Mouse (Mus musculus) embryonic facial prominence, embryonic 15.5 days (tissue): ENCODE measurements around the gene Ntn4. TPM values are rescaled to one million over a fixed set of nuclear protein-coding genes. Genes with fewer than 3 reads are reported as not detected.
A peak's percentile ranks its signal among the peaks of the same experiment; 100 is the strongest.

Source experiments
- ATAC-seq: fragments of 200-750 bp; cut with Nextera tagmentation; 2 replicates; pipeline ENCODE4 v1.8.0; 2017; ENCODE audit warnings: low read depth, moderate TSS enrichment; ENCODE audit not compliant: insufficient number of reproducible peaks, low FRiP score, low TSS enrichment
- H3K27ac ChIP-seq: fragments of 300-500 bp; sonication (generic); replicated peaks from 2 replicates; pipeline ENCODE4 v1.5.1; 2015; ENCODE audit warnings: mild to moderate bottlenecking, inconsistent platforms
- H3K27me3 ChIP-seq: fragments of 300-500 bp; sonication (generic); 2 replicates; pipeline ENCODE4 v1.6.1; 2015; ENCODE audit warnings: inconsistent platforms
- H3K36me3 ChIP-seq: fragments of 300-500 bp; sonication (generic); 2 replicates; pipeline ENCODE4 v1.6.1; 2015; ENCODE audit warnings: mild to moderate bottlenecking, inconsistent platforms
- H3K4me1 ChIP-seq: fragments of 300-500 bp; sonication (generic); 2 replicates; pipeline ENCODE4 v1.6.1; 2015; ENCODE audit warnings: inconsistent platforms
- H3K4me2 ChIP-seq: fragments of 300-500 bp; sonication (generic); replicated peaks from 2 replicates; pipeline ENCODE4 v1.6.1; 2015; ENCODE audit warnings: mild to moderate bottlenecking, inconsistent platforms
- H3K4me3 ChIP-seq: fragments of 300-500 bp; sonication (generic); replicated peaks from 2 replicates; pipeline ENCODE4 v1.5.1; 2015; ENCODE audit warnings: mild to moderate bottlenecking, inconsistent platforms
- H3K9ac ChIP-seq: fragments of 300-500 bp; sonication (generic); 2 replicates; pipeline ENCODE4 v1.6.1; 2015; ENCODE audit warnings: inconsistent platforms
- H3K9me3 ChIP-seq: fragments of 300-500 bp; sonication (generic); replicated peaks from 2 replicates; pipeline ENCODE4 v1.6.1; 2016; ENCODE audit warnings: inconsistent platforms
- WGBS: fragments of 180-500 bp; shearing (Covaris S2); methylation state at CpG from one replicate; pipeline ENCODE4 v1.1.7; 2015; 5-methylcytosine and 5-hydroxymethylcytosine counted together
- polyA plus RNA-seq: library from polyadenylated mRNA; unstranded; fragments of >200 nt; fragmentation: Nextera tagmentation; extraction: Ambion mirVana; gene quantifications from 2 replicates; pipeline ENCODE4 v1.2.1, GENCODE M21; 2015

Gene Ntn4
- polyA plus RNA-seq, 1 experiment from 2014 or later, result 1.1 TPM

DNA sequence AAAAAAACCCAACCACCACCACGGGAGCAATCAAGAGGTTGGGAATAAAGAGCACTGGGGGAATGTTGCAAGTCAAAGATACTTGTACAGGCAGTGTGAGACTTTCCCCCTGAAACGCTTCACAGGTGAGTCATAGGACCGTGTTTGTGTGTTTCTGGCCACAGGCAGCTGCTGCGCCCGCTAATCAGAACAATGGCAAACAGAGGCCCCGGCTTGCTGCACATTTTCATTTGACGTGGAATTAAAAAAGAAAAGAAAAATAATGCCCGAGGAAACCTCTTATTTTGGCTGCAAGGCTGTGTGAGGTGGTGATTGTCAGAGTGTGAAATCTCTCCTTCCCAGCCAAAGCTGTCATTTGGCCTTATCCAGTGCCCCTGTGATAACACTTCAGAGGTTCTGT lies 2.4 kb downstream of the Ntn4 start:
- Histone ChIP-seq H3K9ac (no peak overlapping the region), H3K4me3 (no peak overlapping the region), H3K27me3 (peaks cover 11% of the 10 kb centered on the region), H3K36me3 (no peaks in the 10 kb centered on the region), H3K4me2 (peak overlapping the region; percentile 99; the same call in 1 of the 2 replicates), H3K27ac (no peak overlapping the region), H3K9me3 (no peaks in the 10 kb centered on the region), H3K4me1 (peaks cover 20% of the 10 kb centered on the region)
- WGBS, result 43% methylated on average over 8 of the region's 8 CpGs
- ATAC-seq, result no peak

GRCm38 (mm10) chr10:93644451-93644941 lies 4.0 kb downstream of the Ntn4 start:
- Histone ChIP-seq H3K9ac (no peak overlapping the region), H3K4me3 (no peak overlapping the region), H3K4me2 (no peak overlapping the region), H3K9me3 (no peaks in the 10 kb centered on the region), H3K36me3 (no peaks in the 10 kb centered on the region), H3K27me3 (peaks cover 11% of the 10 kb centered on the region), H3K4me1 (peaks cover 20% of the 10 kb centered on the region), H3K27ac (no peak overlapping the region; the same call in 1 of the 2 replicates)
- 78% methylated on average over 12 of the region's 12 CpGs for WGBS
- ATAC-seq, result no peak

GRCm38 (mm10) chr10:93647655-93648561 lies 7.4 kb downstream of the Ntn4 start:
- no peaks in the 10 kb centered on the region for H3K36me3 ChIP-seq
- H3K27me3 ChIP-seq, result peaks cover 2% of the 10 kb centered on the region
- H3K9ac ChIP-seq, result no peak overlapping the region
- H3K4me1 ChIP-seq, result no peaks in the 10 kb centered on the region
- no peak overlapping the region for H3K4me2 ChIP-seq
- H3K27ac ChIP-seq, result no peak overlapping the region
- 85% methylated on average over 10 of the region's 10 CpGs for WGBS
- no peak for ATAC-seq
- H3K4me3 ChIP-seq, result no peak overlapping the region
- no peaks in the 10 kb centered on the region for H3K9me3 ChIP-seq

- no peak overlapping the region for H3K4me3 ChIP-seq
- 78% methylated on average over 8 of the region's 8 CpGs for WGBS
- no peaks in the 10 kb centered on the region for H3K36me3 ChIP-seq
- H3K9ac ChIP-seq, result no peak overlapping the region
- H3K27me3 ChIP-seq, result no peaks in the 10 kb centered on the region
- no peaks in the 10 kb centered on the region for H3K9me3 ChIP-seq
- H3K4me2 ChIP-seq, result no peak overlapping the region
- no peak for ATAC-seq
- H3K4me1 ChIP-seq, result no peaks in the 10 kb centered on the region
- H3K27ac ChIP-seq, result no peak overlapping the region
These were observed 8.2 kb downstream of the Ntn4 start for GRCm38 (mm10) chr10:93648598-93649102.

DNA sequence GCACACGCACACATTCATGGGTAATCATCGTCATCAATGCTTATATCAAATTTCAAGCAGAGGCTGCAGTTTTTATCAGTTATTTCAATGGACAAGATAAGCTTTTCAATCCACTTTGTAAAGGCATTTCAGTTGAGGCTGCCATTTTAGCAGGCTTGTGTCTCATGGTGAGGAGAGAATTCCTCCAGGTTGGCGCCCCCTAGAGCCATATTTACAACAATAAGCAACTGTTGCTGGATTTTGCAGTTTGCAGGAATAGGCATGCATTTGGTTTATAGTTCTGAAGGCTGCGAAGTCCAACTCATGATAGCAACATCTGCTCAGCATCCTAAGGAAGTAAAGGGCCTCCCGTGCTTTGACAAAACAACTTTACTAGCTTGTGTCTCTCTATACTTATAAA lies 8.6 kb downstream of the Ntn4 start:
- H3K36me3 ChIP-seq, result no peaks in the 10 kb centered on the region
- H3K27ac ChIP-seq, result no peak overlapping the region
- ATAC-seq, result no peak
- 74% methylated on average over 5 of the region's 5 CpGs for WGBS
- no peaks in the 10 kb centered on the region for H3K9me3 ChIP-seq
- H3K4me2 ChIP-seq, result no peak overlapping the region
- no peak overlapping the region for H3K9ac ChIP-seq
- no peak overlapping the region for H3K4me3 ChIP-seq
- no peaks in the 10 kb centered on the region for H3K4me1 ChIP-seq
- H3K27me3 ChIP-seq, result no peaks in the 10 kb centered on the region

DNA sequence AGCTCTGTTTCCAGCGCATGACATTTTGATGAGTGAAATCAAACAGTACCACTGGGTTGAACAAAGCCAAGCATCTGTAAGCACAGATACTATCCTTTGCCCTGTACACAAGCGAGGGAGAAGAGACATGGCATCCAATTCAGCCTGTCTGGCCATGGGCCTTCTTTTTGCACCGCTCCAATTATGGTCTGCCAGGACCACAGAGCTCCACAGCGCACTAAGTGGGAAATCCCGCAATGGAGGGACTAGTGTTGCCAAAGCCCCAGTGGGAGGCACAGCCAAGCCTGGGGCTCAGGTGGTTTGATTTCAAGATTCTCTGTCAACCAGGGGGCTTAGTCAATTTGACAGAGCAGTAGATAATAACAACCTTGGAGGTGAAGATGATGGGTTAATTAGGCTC lies 9.1 kb downstream of the Ntn4 start:
- H3K27ac ChIP-seq, result no peak overlapping the region
- no peaks in the 10 kb centered on the region for H3K9me3 ChIP-seq
- 92% methylated on average over 5 of the region's 5 CpGs for WGBS
- H3K9ac ChIP-seq, result no peak overlapping the region
- no peak for ATAC-seq
- H3K36me3 ChIP-seq, result no peaks in the 10 kb centered on the region
- no peak overlapping the region for H3K4me2 ChIP-seq
- H3K27me3 ChIP-seq, result no peaks in the 10 kb centered on the region
- H3K4me1 ChIP-seq, result no peaks in the 10 kb centered on the region
- H3K4me3 ChIP-seq, result no peak overlapping the region

DNA sequence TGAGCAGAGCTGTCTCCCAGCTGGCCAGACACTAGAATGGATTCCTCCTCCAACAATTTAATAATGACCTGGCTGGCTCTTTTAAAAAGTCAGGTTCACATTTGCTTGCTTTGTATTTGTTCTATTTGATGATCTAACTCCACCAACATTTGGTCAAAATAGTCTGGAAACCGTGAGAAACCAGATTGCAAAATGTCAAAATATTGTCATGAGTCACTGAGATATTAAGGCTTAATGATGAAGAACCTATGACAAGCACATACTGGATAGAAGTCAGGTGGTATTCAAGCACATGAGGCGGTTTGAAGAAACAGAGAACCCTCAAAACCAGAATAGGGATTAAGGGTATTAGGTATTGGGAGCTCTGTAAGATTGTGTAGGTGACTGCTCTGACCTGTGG lies 12.8 kb downstream of the Ntn4 start:
- Histone ChIP-seq H3K4me3 (no peak overlapping the region), H3K9ac (no peak overlapping the region), H3K4me1 (no peaks in the 10 kb centered on the region), H3K9me3 (no peaks in the 10 kb centered on the region), H3K27ac (no peak overlapping the region), H3K36me3 (no peaks in the 10 kb centered on the region), H3K4me2 (no peak overlapping the region), H3K27me3 (no peaks in the 10 kb centered on the region)
- 58% methylated on average over 2 of the region's 2 CpGs for WGBS
- no peak for ATAC-seq

DNA sequence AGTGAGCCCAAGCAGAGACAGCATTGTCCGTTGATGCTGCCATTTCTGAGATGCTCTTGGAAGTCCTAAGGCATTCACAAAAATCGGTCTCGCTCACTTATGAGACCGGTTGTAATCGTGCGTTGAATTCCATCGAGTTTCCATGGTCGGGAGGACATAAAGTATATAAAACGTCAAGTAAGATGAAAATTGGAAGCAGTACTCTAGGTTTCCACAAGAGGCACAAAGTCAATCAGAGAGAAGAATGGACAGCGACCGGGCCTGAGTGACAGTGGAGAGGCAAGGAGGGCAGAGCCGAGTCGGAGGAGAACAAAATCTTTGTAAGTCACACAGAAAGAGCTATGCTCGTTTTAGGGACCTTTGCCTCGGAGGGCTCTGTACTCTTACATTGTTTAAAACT lies 14.9 kb downstream of the Ntn4 start:
- H3K9ac ChIP-seq, result no peak overlapping the region

DNA sequence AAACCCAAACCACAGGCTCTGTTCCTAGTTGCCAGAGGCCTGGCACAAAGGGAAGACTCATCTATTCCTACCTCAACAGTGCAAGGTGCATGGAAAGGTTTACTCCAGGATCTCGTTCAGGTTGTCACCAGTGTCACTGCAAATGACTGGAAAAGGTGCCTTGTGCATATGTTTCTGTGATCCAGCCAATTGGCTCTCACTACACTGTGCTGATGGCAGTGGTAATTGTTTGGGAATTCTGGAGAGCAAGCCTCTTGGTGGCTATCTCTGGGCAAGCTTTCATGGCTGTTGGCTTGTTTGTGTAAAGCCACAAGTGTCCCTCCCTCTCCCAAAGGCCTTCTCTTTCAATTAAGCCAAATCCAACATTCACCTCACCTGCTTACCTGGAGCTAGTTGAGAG lies 19.3 kb downstream of the Ntn4 start:
- Histone ChIP-seq H3K9me3 (no peaks in the 10 kb centered on the region), H3K4me2 (no peak overlapping the region), H3K27ac (no peak overlapping the region), H3K4me3 (no peak overlapping the region), H3K27me3 (no peaks in the 10 kb centered on the region), H3K9ac (no peak overlapping the region), H3K4me1 (0 out of 2 replicates have a peak, but pooled peaks cover 4% of the 10 kb centered on the region), H3K36me3 (no peaks in the 10 kb centered on the region)
- 75% methylated on average over 1 of the region's 1 CpGs for WGBS
- ATAC-seq, result no peak

More for the DNA sequence above, 14.9 kb downstream of the Ntn4 start:
- 77% methylated on average over 15 of the region's 15 CpGs for WGBS
- Histone ChIP-seq H3K4me2 (no peak overlapping the region), H3K4me1 (no peaks in the 10 kb centered on the region), H3K9me3 (no peaks in the 10 kb centered on the region), H3K27me3 (no peaks in the 10 kb centered on the region), H3K27ac (no peak overlapping the region), H3K4me3 (no peak overlapping the region), H3K36me3 (no peaks in the 10 kb centered on the region)
- ATAC-seq, result no peak

- H3K9me3 ChIP-seq, result no peaks in the 10 kb centered on the region
- 0 out of 2 replicates have a peak, but pooled peaks cover 4% of the 10 kb centered on the region for H3K4me1 ChIP-seq
- WGBS, result 56% methylated on average over 6 of the region's 6 CpGs
- H3K4me3 ChIP-seq, result no peak overlapping the region
- H3K9ac ChIP-seq, result no peak overlapping the region
- no peaks in the 10 kb centered on the region for H3K36me3 ChIP-seq
- no peak overlapping the region for H3K27ac ChIP-seq
- ATAC-seq, result no peak
- no peak overlapping the region for H3K4me2 ChIP-seq
- H3K27me3 ChIP-seq, result no peaks in the 10 kb centered on the region
These were observed 21.0 kb downstream of the Ntn4 start for GRCm38 (mm10) chr10:93661348-93661991.

- Histone ChIP-seq H3K9me3 (no peaks in the 10 kb centered on the region), H3K9ac (no peak overlapping the region), H3K4me2 (no peak overlapping the region), H3K36me3 (no peaks in the 10 kb centered on the region), H3K4me3 (no peak overlapping the region), H3K27ac (no peak overlapping the region), H3K4me1 (0 out of 2 replicates have a peak, but pooled peaks cover 4% of the 10 kb centered on the region), H3K27me3 (no peaks in the 10 kb centered on the region)
- no peak for ATAC-seq
- WGBS, result 59% methylated on average over 5 of the region's 5 CpGs
These were observed 21.5 kb downstream of the Ntn4 start for GRCm38 (mm10) chr10:93662018-93662417.
